Mouse (Mus musculus): ENCODE results near the gene Col11a2. TPM values are rescaled to one million over a fixed set of nuclear protein-coding genes. Genes with fewer than 3 reads are reported as not detected.

The Col11a2 gene
- total RNA-seq, 2 experiments from 2014 or later = 45.4 to 77.3 TPM

DNA sequence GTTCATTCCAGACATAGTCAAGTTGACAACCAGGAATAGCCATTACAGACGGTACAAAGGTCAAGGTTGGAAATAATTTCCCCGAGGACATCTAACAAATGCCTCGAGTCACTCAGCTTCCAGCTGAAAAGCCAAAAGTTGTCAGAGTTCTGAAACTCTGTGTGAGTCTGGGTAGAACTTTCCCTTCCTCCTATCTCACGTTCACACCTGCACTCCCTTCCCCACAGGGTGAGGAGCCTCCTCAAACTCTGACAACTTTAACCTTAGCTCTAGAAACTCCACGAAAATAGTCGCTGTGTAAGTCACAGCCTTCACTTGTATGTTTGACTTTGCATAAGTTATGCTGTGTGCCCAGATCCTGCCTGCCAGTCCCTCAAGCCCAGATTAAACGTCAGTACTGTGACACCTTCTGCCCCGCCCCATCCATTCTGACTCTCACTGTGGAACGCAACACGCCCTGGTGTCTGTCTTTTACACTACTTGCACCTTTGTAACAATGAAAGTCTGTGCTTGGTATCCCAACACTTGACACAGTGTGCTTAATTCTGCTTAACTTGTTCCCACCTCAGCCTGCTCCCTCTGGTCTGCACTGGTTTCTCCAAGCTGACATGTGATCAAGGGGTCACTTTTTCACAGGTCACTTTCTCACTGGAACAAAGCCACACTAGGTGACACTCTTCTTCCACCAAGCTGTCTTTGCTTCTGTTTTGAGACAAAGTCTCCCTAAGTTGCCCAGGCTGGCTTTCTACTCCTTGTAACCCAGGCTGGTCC is 59.7 kb downstream of the Col11a2 start:
- DNase-seq (ENCODE audit: low spot score in 2 of 2) = no peak

DNA sequence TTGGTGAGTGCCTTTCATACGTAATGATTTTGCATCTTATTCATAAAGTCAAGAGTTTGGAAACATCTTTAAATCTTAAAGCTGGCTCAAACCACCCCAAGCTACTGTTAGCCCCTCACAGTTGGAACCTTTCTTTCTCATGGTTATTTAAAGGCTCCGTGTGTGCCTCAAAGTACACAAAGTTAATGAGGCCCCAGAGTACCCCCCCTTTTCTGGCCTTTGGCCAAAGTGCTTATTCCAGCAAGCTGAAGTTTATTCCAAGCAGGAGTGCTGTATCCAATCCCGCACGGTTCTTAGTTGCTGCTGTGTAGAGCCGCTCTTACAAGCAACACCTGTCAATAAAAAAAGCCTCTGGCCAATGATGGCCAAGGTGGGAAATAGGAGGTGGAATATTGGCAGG is 60.3 kb downstream of the Col11a2 start:
- DNase-seq (ENCODE audit: low spot score in 2 of 2) = no peak

DNA sequence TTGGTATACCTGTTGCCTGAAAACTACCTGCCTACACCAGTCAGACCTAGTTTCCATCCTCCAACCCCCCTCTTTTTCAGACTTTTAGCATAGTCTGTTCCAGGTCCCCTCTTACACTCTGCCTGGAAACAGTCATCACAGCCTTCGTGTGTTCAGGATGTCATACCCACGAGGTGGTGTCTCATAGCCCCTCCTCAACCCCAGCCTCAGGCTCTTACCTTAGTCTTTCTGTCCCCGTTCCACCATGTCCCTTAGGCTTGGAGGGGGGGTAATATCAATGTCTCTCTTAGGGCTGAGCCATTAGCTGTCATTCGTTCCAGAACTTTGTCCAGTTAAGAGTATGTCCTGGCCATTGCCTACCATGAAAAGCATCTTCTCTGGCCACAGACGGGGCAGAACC is 61.9 kb downstream of the Col11a2 start:
- no peak for DNase-seq (ENCODE audit: low spot score in 2 of 2)

DNA sequence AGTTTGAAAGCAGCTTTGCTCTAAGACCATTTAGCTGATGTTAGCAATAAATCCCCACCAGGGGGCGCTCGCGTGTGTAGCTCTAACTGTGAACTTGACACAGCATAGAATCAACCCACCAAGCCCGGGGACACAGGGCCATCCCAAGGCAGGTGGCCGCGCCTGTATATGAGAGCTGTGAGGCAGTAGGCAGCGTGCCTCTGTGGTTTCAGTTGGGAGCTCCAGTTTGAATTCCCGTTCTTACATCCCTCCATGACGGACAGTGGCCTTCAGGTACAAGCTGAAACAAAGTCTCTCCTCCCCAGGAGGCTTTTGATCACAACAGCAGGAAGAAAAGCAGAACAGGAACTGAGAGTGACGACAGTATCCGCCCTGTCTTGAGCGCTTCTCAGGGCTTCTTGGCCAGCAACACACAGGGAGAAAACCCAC is 62.4 kb downstream of the Col11a2 start:
- peak; percentile 93 to 95 for DNase-seq (ENCODE audit: low spot score in 2 of 2)

- DNase-seq (ENCODE audit: low spot score in 2 of 2) = no peak
These were observed 63.6 kb downstream of the Col11a2 start for GRCm38 (mm10) chr17:34102831-34103230.

DNA sequence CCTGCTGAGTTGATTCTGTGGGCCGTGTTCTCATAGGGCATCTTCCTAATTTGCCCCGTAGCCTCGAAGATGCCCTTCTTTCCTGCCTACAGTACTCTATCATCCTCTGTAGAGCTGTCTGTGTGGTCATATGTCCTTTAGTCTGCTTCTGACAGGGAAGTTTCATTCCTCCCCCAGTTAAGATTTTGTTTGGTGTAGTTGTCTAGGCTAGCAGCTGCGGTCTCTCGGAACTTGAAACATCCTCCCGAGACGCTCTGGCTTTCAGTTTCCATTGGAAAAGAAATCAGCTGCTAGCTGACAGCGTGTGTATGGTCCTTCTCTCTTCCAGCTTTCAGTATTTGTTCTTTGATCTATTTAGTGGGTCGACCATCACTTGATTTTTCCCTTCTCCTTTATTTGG is 65.6 kb downstream of the Col11a2 start:
- DNase-seq (ENCODE audit: low spot score in 2 of 2) = no peak

GRCm38 (mm10) chr17:34106555-34106954 is 67.3 kb downstream of the Col11a2 start:
- no peak for DNase-seq (ENCODE audit: low spot score in 2 of 2)

- DNase-seq (ENCODE audit: low spot score in 2 of 2) = no peak
These were observed 68.1 kb downstream of the Col11a2 start for GRCm38 (mm10) chr17:34107109-34107867.

DNA sequence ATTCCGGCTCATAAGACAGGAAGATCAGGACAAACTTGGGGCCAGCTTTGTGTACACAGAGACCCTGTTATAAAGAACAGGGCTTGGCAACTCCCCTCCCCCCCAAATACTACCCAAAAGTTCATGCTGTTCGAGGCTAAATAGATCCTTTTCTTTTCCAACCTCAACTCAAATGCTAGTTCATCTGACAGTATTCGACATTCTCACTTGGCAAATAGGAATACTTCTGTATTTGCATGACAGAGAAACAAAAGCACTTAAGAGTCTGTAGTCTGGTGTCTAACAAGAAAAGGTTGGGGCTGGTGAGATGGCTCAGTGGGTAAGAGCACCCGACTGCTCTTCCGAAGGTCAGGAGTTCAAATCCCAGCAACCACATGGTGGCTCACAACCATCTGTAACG is 69.2 kb downstream of the Col11a2 start:
- DNase-seq (ENCODE audit: low spot score in 2 of 2) = no peak

DNA sequence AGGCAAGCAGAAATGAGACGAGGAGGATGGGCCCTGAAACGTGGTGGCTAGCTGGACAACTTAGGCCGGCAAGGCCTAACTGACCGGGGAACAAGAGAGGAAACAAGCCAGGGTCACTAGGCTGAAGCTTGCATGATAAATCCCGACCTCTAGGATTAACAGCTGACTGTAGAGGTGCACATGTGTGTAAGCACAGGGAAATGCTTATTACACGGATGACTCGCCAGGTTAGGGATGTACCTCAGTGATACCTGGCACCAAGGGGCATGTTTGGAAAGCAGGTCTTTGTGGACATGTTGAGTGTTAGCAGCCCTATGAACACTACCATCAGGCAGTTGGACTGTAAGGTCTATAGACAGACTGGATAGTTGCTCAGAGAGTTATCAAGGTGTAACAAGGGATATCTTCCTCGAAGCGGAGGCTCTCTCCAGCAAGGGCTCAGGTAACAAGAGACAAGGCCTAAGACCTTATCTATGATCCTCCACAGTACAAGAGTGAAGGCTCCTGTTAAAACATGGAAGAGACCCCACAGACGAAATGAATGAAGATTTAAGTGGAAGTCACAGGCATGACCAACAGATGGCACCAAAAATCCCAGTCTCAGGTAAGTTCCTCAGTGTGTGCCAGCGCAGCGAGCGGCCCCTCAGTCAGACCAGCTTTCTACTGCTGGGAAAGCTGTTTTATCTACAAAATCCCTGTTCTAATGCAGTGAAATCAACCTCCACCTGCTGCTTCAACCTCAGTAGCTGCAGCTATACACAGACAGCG is 70.0 kb downstream of the Col11a2 start:
- DNase-seq (ENCODE audit: low spot score in 2 of 2) = no peak

DNA sequence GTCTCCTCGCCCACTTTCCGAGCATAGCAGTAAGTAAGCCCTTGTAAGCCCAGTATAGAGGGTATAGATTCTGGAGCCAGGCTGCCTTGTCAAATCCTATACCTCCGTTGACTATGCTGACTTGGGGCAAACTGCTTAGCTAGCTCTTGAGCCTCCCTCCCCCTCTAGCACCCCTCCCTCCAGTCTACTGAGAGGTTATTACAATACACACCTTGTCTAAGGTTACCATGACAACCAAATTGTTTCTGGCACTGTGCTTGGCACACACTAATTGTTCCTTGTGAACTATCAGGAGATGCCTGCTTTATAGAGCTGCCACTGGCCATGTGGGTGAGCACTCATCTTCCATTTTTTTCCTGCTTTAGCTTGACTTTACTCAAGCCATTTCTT is 70.6 kb downstream of the Col11a2 start:
- DNase-seq (ENCODE audit: low spot score in 2 of 2) = no peak

DNA sequence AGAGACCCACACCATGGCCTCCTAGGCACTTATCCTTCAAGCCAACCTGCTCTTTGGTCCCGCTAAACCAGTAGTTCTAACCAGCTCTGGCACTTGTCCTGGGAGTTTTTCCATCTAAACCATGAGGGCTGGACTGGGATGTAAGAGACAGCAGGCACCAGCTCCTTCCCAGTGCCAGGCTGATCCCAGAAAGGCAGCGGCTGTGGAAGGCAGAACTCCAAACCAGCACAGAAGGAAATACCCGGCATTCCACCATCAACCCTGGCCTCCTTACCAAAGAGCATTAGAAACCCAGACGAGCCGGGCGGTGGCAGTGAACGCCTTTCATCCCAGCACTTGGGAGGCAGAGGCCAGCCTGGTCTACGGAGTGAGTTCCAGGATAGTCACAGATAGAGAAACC is 71.1 kb downstream of the Col11a2 start:
- DNase-seq (ENCODE audit: low spot score in 2 of 2) = no peak

DNA sequence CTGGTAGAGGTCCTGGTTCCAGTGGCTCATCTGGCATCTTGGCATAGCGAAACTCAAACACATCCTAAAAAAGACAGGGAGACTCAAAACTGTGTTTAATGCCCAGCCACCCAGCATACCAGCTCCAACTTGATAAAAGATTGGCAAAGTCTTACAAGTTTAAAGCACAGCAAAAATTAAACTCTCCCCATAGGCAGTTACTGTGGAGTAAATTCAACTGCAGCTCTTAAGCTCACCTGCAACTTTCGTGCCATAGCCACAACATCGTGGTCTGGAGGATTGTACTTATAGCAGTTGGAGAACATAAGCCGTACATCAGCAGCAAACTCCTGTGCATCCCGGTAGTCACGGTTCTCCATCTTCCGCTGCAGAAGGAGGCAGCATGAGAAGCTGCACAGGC is 74.9 kb downstream of the Col11a2 start:
- DNase-seq (ENCODE audit: low spot score in 2 of 2) = no peak

Small RNAs within 50 kb of the gene (microRNA-seq; reads per million reads assigned to microRNA genes)
- not detected for gene Mir219a-1
- gene Mir219c = not detected

Other genes starting within 250 kb of the Col11a2 start
- 10 to 100 TPM; 31.6 to 33.4 TPM for gene Kank3, start 228.9 kb upstream of the Col11a2 start, total RNA-seq (2021)
- gene Rps28, start 214.9 kb upstream of the Col11a2 start, total RNA-seq (2021) = 1,000 to 10,000 TPM; 1,603 to 1,661 TPM
- gene Ndufa7, start 214.9 kb upstream of the Col11a2 start, total RNA-seq (2021) = 100 to 1,000 TPM; 292 to 312 TPM
- gene Cd320, start 196.3 kb upstream of the Col11a2 start, total RNA-seq (2021) = 10 to 100 TPM; 14.1 to 16.5 TPM
- not detected for gene Gm7029, start 165.6 kb upstream of the Col11a2 start, total RNA-seq (2021)
- gene Kifc1, start 148.8 kb upstream of the Col11a2 start, total RNA-seq (2021) = 10 to 100 TPM; 16.5 to 18.9 TPM
- not detected for gene Platr17, start 134.3 kb upstream of the Col11a2 start, total RNA-seq (2021)
- 10 to 100 TPM; 21.9 to 24.9 TPM for gene Daxx, start 130.0 kb upstream of the Col11a2 start, total RNA-seq (2021)
- 10 to 100 TPM; 43.2 to 43.9 TPM for gene Tapbp, start 123.5 kb upstream of the Col11a2 start, total RNA-seq (2021)
- 10 to 100 TPM; 24.9 to 26.8 TPM for gene Zbtb22, start 123.5 kb upstream of the Col11a2 start, total RNA-seq (2021)
- 10 to 100 TPM; 43.2 to 48.4 TPM for gene Rgl2, start 109.9 kb upstream of the Col11a2 start, total RNA-seq (2021)
- gene Pfdn6, start 99.1 kb upstream of the Col11a2 start, total RNA-seq (2021) = 10 to 100 TPM; 73.2 to 74.5 TPM
- 10 to 100 TPM; 18.8 to 20.0 TPM for gene Wdr46, start 98.8 kb upstream of the Col11a2 start, total RNA-seq (2021)
- 1 to 10 TPM; 3.8 to 4.5 TPM for gene B3galt4, start 87.9 kb upstream of the Col11a2 start, total RNA-seq (2021)
- 10 to 100 TPM; 37.4 to 38.6 TPM for gene Vps52, start 83.6 kb upstream of the Col11a2 start, total RNA-seq (2021)
- 100 to 1,000 TPM; 863 to 945 TPM for gene Rps18, start 83.4 kb upstream of the Col11a2 start, total RNA-seq (2021)
- 10 to 100 TPM; 38.8 to 51.5 TPM for gene H2-K1, start 39.1 kb upstream of the Col11a2 start, total RNA-seq (2021)
- gene Ring1, start 14.8 kb upstream of the Col11a2 start, total RNA-seq (2021) = 10 to 100 TPM; 19.3 to 20.9 TPM
- 10 to 100 TPM; 60.4 to 61.7 TPM for gene H2-Ke6, start 11.4 kb upstream of the Col11a2 start, total RNA-seq (2021)
- 100 to 1,000 TPM in 1 of 2 experiments, 10 to 100 TPM in 1; 98.5 to 107 TPM for gene Slc39a7, start 7.8 kb upstream of the Col11a2 start, total RNA-seq (2021)
- gene Rxrb, start 7.6 kb upstream of the Col11a2 start, total RNA-seq (2021) = 10 to 100 TPM; 43.6 to 49.4 TPM
- not detected for gene H2-Oa, start 52.9 kb downstream of the Col11a2 start, total RNA-seq (2021)
- 1 to 10 TPM; 7.6 to 8.7 TPM for gene H2-DMa, start 80.1 kb downstream of the Col11a2 start, total RNA-seq (2021)
- 100 to 1,000 TPM; 125 to 136 TPM for gene Brd2, start 83.2 kb downstream of the Col11a2 start, total RNA-seq (2021)
- under 1 TPM; 0.36 to 0.37 TPM for gene H2-DMb2, start 103.9 kb downstream of the Col11a2 start, total RNA-seq (2021)
- gene H2-DMb1, start 113.6 kb downstream of the Col11a2 start, total RNA-seq (2021) = 1 to 10 TPM in 1 of 2 experiments, under 1 TPM in 1; 0.70 to 1.4 TPM
- 1 to 10 TPM; 4.4 to 5.4 TPM for gene Tap1, start 148.1 kb downstream of the Col11a2 start, total RNA-seq (2021)
- gene Psmb9, start 148.3 kb downstream of the Col11a2 start, total RNA-seq (2021) = 1 to 10 TPM; 1.6 to 4.1 TPM
- 1 to 10 TPM; 4.3 to 6.1 TPM for gene Psmb8, start 158.3 kb downstream of the Col11a2 start, total RNA-seq (2021)
- 1 to 10 TPM; 8.1 to 8.3 TPM for gene Tap2, start 164.1 kb downstream of the Col11a2 start, total RNA-seq (2021)
- under 1 TPM in 1 of 2 experiments, not detected in 1; 0.39 TPM for gene H2-Ob, start 199.5 kb downstream of the Col11a2 start, total RNA-seq (2021)
- 1 to 10 TPM; 2.1 to 2.9 TPM for gene H2-Ab1, start 218.3 kb downstream of the Col11a2 start, total RNA-seq (2021)
- gene H2-Aa, start 248.4 kb downstream of the Col11a2 start, total RNA-seq (2021) = 1 to 10 TPM; 2.1 to 3.1 TPM

Measured in gastrocnemius, postnatal 4 days (tissue).